Mouse (Mus musculus): Measurements from ENCODE around the gene Smg9. TPM values are rescaled to one million over a fixed set of nuclear protein-coding genes. Genes with fewer than 3 reads are reported as not detected.

Gene Smg9
- total RNA-seq, 2 experiments from 2014 or later = 6.6 to 8.4 TPM

- no peak for DNase-seq
These were observed 8.8 kb downstream of the Smg9 start for GRCm38 (mm10) chr7:24408186-24408585.

GRCm38 (mm10) chr7:24410123-24410522, 10.7 kb downstream of the Smg9 start:
- DNase-seq = no peak

- no peak for DNase-seq
These were observed 11.4 kb downstream of the Smg9 start for GRCm38 (mm10) chr7:24410831-24411230.

- no peak for DNase-seq
These were observed 14.2 kb downstream of the Smg9 start for GRCm38 (mm10) chr7:24413630-24414029.

- peak; percentile 28 to 39 for DNase-seq
These were observed 15.8 kb downstream of the Smg9 start for GRCm38 (mm10) chr7:24415261-24415660.

GRCm38 (mm10) chr7:24419579-24419978, 20.2 kb downstream of the Smg9 start:
- DNase-seq = no peak

- DNase-seq = no peak
These were observed 22.2 kb downstream of the Smg9 start for GRCm38 (mm10) chr7:24421648-24422047.

GRCm38 (mm10) chr7:24422251-24422650, 22.8 kb downstream of the Smg9 start:
- DNase-seq = no peak

GRCm38 (mm10) chr7:24423107-24423763, 23.8 kb downstream of the Smg9 start:
- DNase-seq = no peak

- DNase-seq = peak; percentile 53 to 58
These were observed 24.7 kb downstream of the Smg9 start for GRCm38 (mm10) chr7:24423956-24424732.

GRCm38 (mm10) chr7:24425919-24426318, 26.5 kb downstream of the Smg9 start:
- no peak for DNase-seq

GRCm38 (mm10) chr7:24427168-24427567, 27.7 kb downstream of the Smg9 start:
- DNase-seq = no peak

- DNase-seq = no peak
These were observed 29.3 kb downstream of the Smg9 start for GRCm38 (mm10) chr7:24428725-24429124.

GRCm38 (mm10) chr7:24429413-24430112, 30.1 kb downstream of the Smg9 start:
- DNase-seq = peak; percentile 49 to 62

GRCm38 (mm10) chr7:24430551-24431345, 31.3 kb downstream of the Smg9 start:
- DNase-seq = no peak

GRCm38 (mm10) chr7:24431713-24432112, 32.3 kb downstream of the Smg9 start:
- no peak for DNase-seq

GRCm38 (mm10) chr7:24435305-24435704, 35.9 kb downstream of the Smg9 start:
- DNase-seq = no peak

- DNase-seq = peak in 1 of 2 experiments; percentile 22
These were observed 38.6 kb downstream of the Smg9 start for GRCm38 (mm10) chr7:24437981-24438380.

- no peak for DNase-seq
These were observed 39.8 kb downstream of the Smg9 start for GRCm38 (mm10) chr7:24439191-24439590.

- no peak for DNase-seq
These were observed 40.5 kb downstream of the Smg9 start for GRCm38 (mm10) chr7:24439891-24440290.

- DNase-seq = peak; percentile 72 to 75
These were observed 42.4 kb downstream of the Smg9 start for GRCm38 (mm10) chr7:24441785-24442184.

GRCm38 (mm10) chr7:24442313-24442712, 42.9 kb downstream of the Smg9 start:
- peak in 1 of 2 experiments; percentile 34 for DNase-seq
